Mouse (Mus musculus) cerebellum, adult 2 months (tissue): ENCODE measurements around the gene Trarg1. TPM values are rescaled to one million over a fixed set of nuclear protein-coding genes. Genes with fewer than 3 reads are reported as not detected.
"Not testable (repeated sequence)": the region's sequence is repeated elsewhere in the genome, so short reads cannot be mapped to it uniquely, and the experiment has no call there.

Source experiments
- DNase-seq, 2 experiments: peaks; one replicate each; pipeline ENCODE4 v3.0.0; 2021
- H3K27ac ChIP-seq: fragments of 200-500 bp; 2 replicates; pipeline ENCODE4 v1.5.1; 2012; ENCODE audit warnings: low read length, control low read depth, inconsistent platforms; ENCODE audit not compliant: insufficient read depth
- H3K27me3 ChIP-seq: fragments of 200-500 bp; 2 replicates; pipeline ENCODE4 v1.6.1; 2012; ENCODE audit warnings: inconsistent platforms, mild to moderate bottlenecking, low read length, moderate library complexity; ENCODE audit not compliant: control insufficient read depth, insufficient read depth
- H3K4me1 ChIP-seq: fragments of 200-500 bp; 2 replicates; pipeline ENCODE4 v1.6.1; 2011; ENCODE audit warnings: low read length; ENCODE audit not compliant: control insufficient read depth, insufficient read depth
- H3K4me3 ChIP-seq: fragments of 200-500 bp; replicated peaks from 2 replicates; pipeline ENCODE3; 2011; ENCODE audit warnings: mild to moderate bottlenecking, low read depth, low read length, control low read depth; ENCODE audit not compliant: insufficient read depth
- CTCF ChIP-seq: fragments of 200-500 bp; IDR thresholded peaks from 2 replicates; pipeline ENCODE4 v1.5.1; 2011; ENCODE audit warnings: low read depth, mild to moderate bottlenecking, control low read depth, low read length, moderate library complexity, borderline replicate concordance; ENCODE audit not compliant: insufficient read depth
- POLR2A ChIP-seq: fragments of 200-500 bp; IDR thresholded peaks from 2 replicates; pipeline ENCODE4 v1.6.1; 2011; ENCODE audit warnings: low read length, control low read depth, borderline replicate concordance; ENCODE audit not compliant: insufficient read depth
- WGBS: fragments of 180-500 bp; shearing (Covaris S2); methylation state at CpG from one replicate; pipeline ENCODE4 v1.1.7; 2018; 5-methylcytosine and 5-hydroxymethylcytosine counted together
- polyA plus RNA-seq: library from polyadenylated mRNA; depleted of rRNA; stranded (reverse); fragments of >200 nt; gene quantifications from 2 replicates; pipeline ENCODE4 v1.2.3, GENCODE M21; 2012; rRNA removed

Gene Trarg1
- 0.21 and 0.38 TPM in 2 replicates for polyA plus RNA-seq

- DNase-seq, H3K27me3 ChIP-seq, H3K4me3 ChIP-seq, H3K4me1 ChIP-seq, H3K27ac ChIP-seq: not testable (repeated sequence)
- WGBS, result 59% methylated on average over 8 of the region's 8 CpGs
These were observed at the start of gene Trarg1 for GRCm38 (mm10) chr11:76679508-76679907. Gene Trarg1 (plus strand): TSS chr11:76679808.

GRCm38 (mm10) chr11:76630023-76630422 is 49.6 kb upstream of the Trarg1 start:
- TF ChIP-seq CTCF (no peak), POLR2A (no peak)
- no peak overlapping the region for H3K27ac ChIP-seq
- H3K4me3 ChIP-seq, result no peak overlapping the region
- DNase-seq, result no peak
- H3K4me1 ChIP-seq, result no peaks in the 10 kb centered on the region
- 40% methylated on average over 2 of the region's 2 CpGs for WGBS
- no peaks in the 10 kb centered on the region for H3K27me3 ChIP-seq

- no peak for DNase-seq
- H3K4me3 ChIP-seq, result no peak overlapping the region
- no peaks in the 10 kb centered on the region for H3K4me1 ChIP-seq
- no peaks in the 10 kb centered on the region for H3K27me3 ChIP-seq
- TF ChIP-seq CTCF, result no peak
- TF ChIP-seq POLR2A, result no peak
- 89% methylated on average over 5 of the region's 5 CpGs for WGBS
- no peak overlapping the region for H3K27ac ChIP-seq
These were observed 49.1 kb upstream of the Trarg1 start for GRCm38 (mm10) chr11:76630487-76630886.

GRCm38 (mm10) chr11:76639269-76639985 is 40.2 kb upstream of the Trarg1 start:
- Histone ChIP-seq H3K27ac (no peak overlapping the region), H3K4me3 (no peak overlapping the region), H3K4me1 (peaks cover 3% of the 10 kb centered on the region; the same call in 1 of the 2 replicates), H3K27me3 (no peaks in the 10 kb centered on the region)
- TF ChIP-seq CTCF (no peak), POLR2A (no peak)
- peak; percentile 58 to 68 for DNase-seq
- 19% methylated on average over 17 of the region's 17 CpGs for WGBS

DNA sequence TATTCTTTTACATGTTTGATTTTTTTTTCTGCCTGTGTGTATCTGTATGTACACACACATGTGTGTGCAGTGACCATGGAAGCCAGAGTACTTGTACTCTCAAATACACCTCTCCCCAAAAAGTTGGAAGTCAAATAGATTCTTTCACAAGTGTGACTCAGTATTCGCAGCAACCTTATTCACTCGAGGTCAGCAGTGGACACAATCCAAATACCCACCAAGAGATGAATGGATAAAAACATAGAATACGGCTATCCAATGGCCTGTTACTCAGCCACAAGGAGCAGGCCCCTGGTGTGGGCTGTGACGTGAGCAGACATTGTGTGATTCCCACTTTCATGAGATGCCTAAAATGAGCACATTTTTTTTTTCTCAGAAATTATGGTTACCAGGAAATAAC is 39.4 kb upstream of the Trarg1 start:
- no peaks in the 10 kb centered on the region; the same call in 1 of the 2 replicates for H3K27me3 ChIP-seq
- no peak for TF ChIP-seq POLR2A
- TF ChIP-seq CTCF, result no peak
- DNase-seq, result no peak
- no peak overlapping the region for H3K4me3 ChIP-seq
- no peak overlapping the region for H3K27ac ChIP-seq
- H3K4me1 ChIP-seq, result peaks cover 3% of the 10 kb centered on the region; the same call in 1 of the 2 replicates
- WGBS, result 77% methylated on average over 4 of the region's 4 CpGs

DNA sequence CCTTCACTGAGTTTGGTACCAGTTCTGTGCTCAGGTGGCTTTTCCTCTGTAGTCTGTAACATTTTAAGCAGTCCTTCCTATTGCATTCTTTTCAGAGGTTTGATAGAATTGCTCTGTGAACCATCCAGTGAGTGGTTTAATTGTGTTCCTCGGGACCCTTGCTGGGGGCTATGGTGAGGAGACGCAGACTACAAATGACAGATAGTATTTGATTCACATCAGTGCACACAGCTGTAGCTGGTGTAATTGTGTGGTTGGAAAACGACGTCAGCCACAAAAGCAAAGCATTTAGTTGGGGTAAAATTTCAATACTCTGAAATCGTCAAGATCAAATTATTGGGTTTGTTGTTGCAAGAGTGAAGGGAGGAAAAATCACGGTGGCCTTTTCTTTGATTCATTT is 35.4 kb upstream of the Trarg1 start:
- TF ChIP-seq POLR2A (no peak), CTCF (no peak)
- peaks cover 7% of the 10 kb centered on the region for H3K4me1 ChIP-seq
- 80% methylated on average over 6 of the region's 6 CpGs for WGBS
- no peaks in the 10 kb centered on the region; the same call in 1 of the 2 replicates for H3K27me3 ChIP-seq
- H3K4me3 ChIP-seq, result no peak overlapping the region
- no peak overlapping the region for H3K27ac ChIP-seq
- DNase-seq, result no peak

- Histone ChIP-seq H3K4me3 (no peak overlapping the region), H3K4me1 (peaks cover 5% of the 10 kb centered on the region), H3K27me3 (no peaks in the 10 kb centered on the region; the same call in 1 of the 2 replicates), H3K27ac (no peak overlapping the region)
- DNase-seq, result no peak
- no peak for TF ChIP-seq POLR2A
- TF ChIP-seq CTCF, result no peak
- WGBS, result 82% methylated on average over 9 of the region's 9 CpGs
These were observed 34.6 kb upstream of the Trarg1 start for GRCm38 (mm10) chr11:76645036-76645435.

- Histone ChIP-seq H3K27ac (no peak overlapping the region), H3K4me3 (peak overlapping the region; percentile 28), H3K4me1 (peaks cover 5% of the 10 kb centered on the region), H3K27me3 (no peaks in the 10 kb centered on the region; the same call in 1 of the 2 replicates)
- TF ChIP-seq CTCF, result peak; percentile 96
- peak; percentile 32; the same call in 1 of the 2 replicates for TF ChIP-seq POLR2A
- peak; percentile 93 to 96 for DNase-seq
- WGBS, result under 1% methylated on average over 19 of the region's 19 CpGs
These were observed 33.7 kb upstream of the Trarg1 start for GRCm38 (mm10) chr11:76645955-76646354.
